Mouse (Mus musculus): ENCODE results near the gene Gm8909. TPM values are rescaled to one million over a fixed set of nuclear protein-coding genes. Genes with fewer than 3 reads are reported as not detected.
"Not testable (repeated sequence)": the region's sequence is repeated elsewhere in the genome, so short reads cannot be mapped to it uniquely, and the experiment has no call there.

The Gm8909 gene
- total RNA-seq (2017), result 3.5 TPM in 1 of 3 replicates, not detected in the others

DNA sequence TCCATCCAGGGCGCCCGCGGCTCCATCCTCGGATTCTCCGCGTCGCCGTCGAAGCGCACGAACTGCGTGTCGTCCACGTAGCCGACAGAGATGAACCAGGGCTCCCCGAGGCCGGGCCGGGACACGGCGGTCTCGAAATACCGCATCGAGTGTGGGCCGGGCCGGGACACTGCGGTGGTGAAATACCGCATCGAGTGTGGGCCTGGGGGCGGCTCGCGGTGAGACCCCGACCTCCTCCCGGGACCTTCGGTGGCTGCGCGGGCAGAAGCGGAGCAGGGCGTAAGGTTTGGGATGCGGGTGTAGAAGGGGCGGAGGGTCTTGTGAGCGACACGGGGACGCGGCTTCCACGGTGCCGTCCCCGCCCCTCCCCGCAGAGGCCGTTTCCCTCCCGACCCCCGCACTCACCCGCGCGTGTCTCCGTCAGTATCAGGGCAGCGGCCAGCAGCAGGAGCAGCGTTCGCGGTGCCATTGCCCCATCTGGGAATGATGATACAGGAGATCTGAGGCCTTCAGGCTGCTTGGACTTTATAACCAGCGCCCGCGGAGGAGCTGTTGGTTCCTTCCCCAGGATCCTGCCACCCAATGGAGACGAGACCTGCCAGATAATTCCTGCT, at the start of gene Gm8909:
Gm8909 (minus strand) TSS at position 499 of the 614 bp plus-strand sequence.
- no peak for ATAC-seq (replicated peaks; ENCODE audit: insufficient number of reproducible peaks, low FRiP score, low TSS enrichment, poor library complexity, severe bottlenecking)

GRCm38 (mm10) chr17:36215586-36215985, 47.2 kb upstream of the Gm8909 start:
- no peak for ATAC-seq (replicated peaks; ENCODE audit: insufficient number of reproducible peaks, low FRiP score, low TSS enrichment, poor library complexity, severe bottlenecking)

- ATAC-seq (replicated peaks; ENCODE audit: insufficient number of reproducible peaks, low FRiP score, low TSS enrichment, poor library complexity, severe bottlenecking), result no peak
These were observed 38.5 kb upstream of the Gm8909 start for GRCm38 (mm10) chr17:36206846-36207245.

- ATAC-seq (replicated peaks; ENCODE audit: insufficient number of reproducible peaks, low FRiP score, low TSS enrichment, poor library complexity, severe bottlenecking), result no peak
These were observed 37.5 kb upstream of the Gm8909 start for GRCm38 (mm10) chr17:36205862-36206261.

GRCm38 (mm10) chr17:36205456-36205855, 37.1 kb upstream of the Gm8909 start:
- ATAC-seq (replicated peaks; ENCODE audit: insufficient number of reproducible peaks, low FRiP score, low TSS enrichment, poor library complexity, severe bottlenecking), result peak; percentile 78

DNA sequence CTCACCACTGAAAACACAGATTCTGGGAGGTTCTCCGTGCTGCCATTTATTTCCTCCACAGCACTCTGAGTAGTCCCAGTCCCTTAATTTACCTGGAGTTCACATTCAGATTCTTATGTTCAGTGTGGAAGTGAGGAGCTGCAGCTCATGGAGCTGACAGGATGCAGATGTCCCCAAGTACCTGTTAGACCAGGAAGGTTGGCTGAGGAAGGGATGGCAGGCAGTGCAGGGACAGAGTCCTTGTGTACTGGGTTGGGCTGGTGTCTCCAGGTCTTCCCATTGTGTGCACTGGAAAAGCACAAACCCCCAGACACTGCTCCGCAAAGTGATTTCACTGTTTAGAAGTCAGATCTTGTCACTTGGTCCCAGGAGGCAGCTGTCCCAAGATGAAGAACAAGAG, 33.5 kb upstream of the Gm8909 start:
- no peak for ATAC-seq (replicated peaks; ENCODE audit: insufficient number of reproducible peaks, low FRiP score, low TSS enrichment, poor library complexity, severe bottlenecking)

- ATAC-seq (replicated peaks; ENCODE audit: insufficient number of reproducible peaks, low FRiP score, low TSS enrichment, poor library complexity, severe bottlenecking), result no peak
These were observed 30.0 kb upstream of the Gm8909 start for GRCm38 (mm10) chr17:36198317-36198716.

GRCm38 (mm10) chr17:36194471-36194870, 26.1 kb upstream of the Gm8909 start:
- no peak for ATAC-seq (replicated peaks; ENCODE audit: insufficient number of reproducible peaks, low FRiP score, low TSS enrichment, poor library complexity, severe bottlenecking)

- peak; percentile 59 for ATAC-seq (replicated peaks; ENCODE audit: insufficient number of reproducible peaks, low FRiP score, low TSS enrichment, poor library complexity, severe bottlenecking)
These were observed 25.3 kb upstream of the Gm8909 start for GRCm38 (mm10) chr17:36193546-36194141.

DNA sequence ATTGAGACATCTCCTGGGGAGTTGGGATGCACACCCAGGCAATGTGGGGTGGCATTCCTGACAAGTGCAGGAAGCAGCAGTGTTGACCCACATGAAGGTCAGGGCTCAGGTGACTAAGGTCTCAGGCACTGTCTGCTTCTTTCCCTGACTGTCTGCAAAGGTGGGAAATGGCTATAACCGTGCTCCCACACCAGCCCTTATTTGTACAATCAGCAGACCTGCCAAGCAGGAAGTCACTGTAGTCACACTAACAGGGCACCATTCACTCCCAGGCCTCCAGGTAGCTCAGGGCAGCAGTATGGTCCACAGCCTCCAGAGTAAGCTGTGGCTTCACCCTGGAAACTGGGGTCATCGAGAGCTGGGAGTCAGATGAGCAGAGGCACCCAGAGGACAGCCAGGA, 24.0 kb upstream of the Gm8909 start:
- no peak for ATAC-seq (replicated peaks; ENCODE audit: insufficient number of reproducible peaks, low FRiP score, low TSS enrichment, poor library complexity, severe bottlenecking)

- no peak for ATAC-seq (replicated peaks; ENCODE audit: insufficient number of reproducible peaks, low FRiP score, low TSS enrichment, poor library complexity, severe bottlenecking)
These were observed 21.8 kb upstream of the Gm8909 start, which contains the start of gene H2-T3 for GRCm38 (mm10) chr17:36190169-36190507. TSS of gene H2-T3 (minus strand) at chr17:36190287.

DNA sequence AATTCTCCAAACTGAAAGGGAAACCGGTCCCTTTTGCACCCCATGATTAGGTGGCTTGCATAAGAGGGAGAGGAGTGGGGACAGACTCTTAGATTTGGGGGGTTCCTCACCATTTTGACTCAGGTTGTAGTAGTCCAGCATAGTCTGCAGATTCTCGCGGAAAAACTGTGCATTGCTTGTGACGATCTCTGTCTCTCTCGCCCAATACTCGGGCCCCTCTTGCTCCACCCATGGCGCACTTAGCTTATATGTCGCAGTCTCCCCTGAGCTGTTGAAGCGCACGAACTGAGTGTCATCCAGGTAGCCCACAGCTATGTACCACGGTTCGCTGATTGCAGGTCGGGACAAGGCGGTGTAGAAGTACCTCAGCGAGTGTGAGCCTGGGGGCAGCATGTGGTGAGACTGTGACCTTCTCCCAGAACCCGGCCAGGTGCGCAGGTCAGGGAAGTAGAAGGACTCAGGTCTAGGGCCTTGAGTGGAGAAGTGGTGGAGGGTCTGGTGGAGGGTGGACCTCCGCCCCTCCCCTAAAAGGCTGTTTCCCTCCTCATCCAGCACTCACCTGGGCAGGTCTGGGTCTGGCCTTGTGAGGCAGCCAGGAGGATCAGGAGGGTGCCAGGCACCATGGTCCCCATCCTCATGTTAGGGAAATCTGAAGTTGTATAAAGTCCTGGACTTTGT, 21.3 kb upstream of the Gm8909 start:
- ATAC-seq (replicated peaks; ENCODE audit: insufficient number of reproducible peaks, low FRiP score, low TSS enrichment, poor library complexity, severe bottlenecking), result no peak

GRCm38 (mm10) chr17:36187540-36187939, 19.2 kb upstream of the Gm8909 start:
- peak; percentile 84 for ATAC-seq (replicated peaks; ENCODE audit: insufficient number of reproducible peaks, low FRiP score, low TSS enrichment, poor library complexity, severe bottlenecking)

DNA sequence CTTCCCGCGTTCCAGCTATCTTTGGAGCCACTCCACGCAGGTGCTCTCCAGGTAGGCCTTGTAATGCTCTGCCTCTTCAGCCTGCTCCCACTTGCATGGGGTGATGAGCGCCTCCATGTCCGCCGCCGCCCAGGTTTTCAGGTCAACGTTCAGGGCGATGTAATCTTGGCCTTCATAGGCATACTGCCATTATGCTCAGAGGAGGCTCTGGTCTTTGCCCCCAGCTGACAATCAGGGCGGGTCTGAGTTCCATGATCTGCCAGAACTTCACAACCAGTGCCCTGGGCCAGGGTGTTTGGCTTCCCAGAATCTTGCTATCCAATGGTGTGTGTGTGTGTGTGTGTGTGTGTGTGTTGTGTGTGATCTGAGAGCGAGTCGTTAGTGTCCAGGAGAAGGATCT, 13.9 kb upstream of the Gm8909 start:
- no peak for ATAC-seq (replicated peaks; ENCODE audit: insufficient number of reproducible peaks, low FRiP score, low TSS enrichment, poor library complexity, severe bottlenecking)

DNA sequence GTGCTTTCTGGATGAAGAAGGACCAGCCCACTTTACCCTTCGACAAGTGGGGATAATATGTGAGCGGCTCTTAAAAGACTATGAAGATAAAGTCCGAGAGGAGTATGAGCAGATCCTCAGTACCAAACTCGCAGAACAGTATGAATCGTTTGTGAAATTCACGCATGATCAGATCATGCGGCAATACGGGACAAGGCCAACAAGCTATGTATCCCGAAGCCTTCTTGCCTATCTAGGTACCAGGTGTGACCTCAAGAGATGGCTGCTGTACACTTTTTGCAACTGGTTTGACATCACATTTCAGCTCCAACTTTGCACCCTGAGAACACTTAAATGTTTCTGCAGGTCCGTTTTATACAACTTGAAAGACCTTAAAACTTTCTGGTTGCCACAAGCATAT, 11.1 kb upstream of the Gm8909 start:
- not testable (repeated sequence) for ATAC-seq (replicated peaks; ENCODE audit: insufficient number of reproducible peaks, low FRiP score, low TSS enrichment, poor library complexity, severe bottlenecking)

- not testable (repeated sequence) for ATAC-seq (replicated peaks; ENCODE audit: insufficient number of reproducible peaks, low FRiP score, low TSS enrichment, poor library complexity, severe bottlenecking)
These were observed 10.6 kb upstream of the Gm8909 start for GRCm38 (mm10) chr17:36178938-36179337.

- not testable (repeated sequence) for ATAC-seq (replicated peaks; ENCODE audit: insufficient number of reproducible peaks, low FRiP score, low TSS enrichment, poor library complexity, severe bottlenecking)
These were observed 7.8 kb upstream of the Gm8909 start for GRCm38 (mm10) chr17:36176132-36176531.

GRCm38 (mm10) chr17:36170287-36170814, 2.0 kb upstream of the Gm8909 start:
- no peak for ATAC-seq (replicated peaks; ENCODE audit: insufficient number of reproducible peaks, low FRiP score, low TSS enrichment, poor library complexity, severe bottlenecking)

DNA sequence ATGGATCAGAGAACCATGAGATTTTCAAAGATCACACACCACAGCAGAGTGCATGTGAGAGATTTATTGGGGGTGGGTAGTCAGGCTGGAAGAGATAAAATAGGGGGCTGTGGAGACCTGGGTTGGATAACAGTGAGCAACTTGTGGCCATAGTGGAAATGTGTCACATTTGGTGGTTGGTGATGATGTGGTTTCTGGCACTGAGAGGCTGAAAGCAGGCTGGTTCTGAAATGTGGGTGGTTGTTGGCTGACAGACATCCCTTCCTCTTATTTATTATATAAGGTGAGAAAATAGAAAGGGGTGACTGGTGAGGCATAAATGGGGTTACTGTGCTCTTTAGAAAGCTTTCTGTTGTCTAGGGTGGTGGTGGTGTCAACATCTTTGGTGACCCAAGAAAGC, 1.4 kb upstream of the Gm8909 start:
- ATAC-seq (replicated peaks; ENCODE audit: insufficient number of reproducible peaks, low FRiP score, low TSS enrichment, poor library complexity, severe bottlenecking), result no peak

- ATAC-seq (replicated peaks; ENCODE audit: insufficient number of reproducible peaks, low FRiP score, low TSS enrichment, poor library complexity, severe bottlenecking), result not testable (repeated sequence)
These were observed 757 bp upstream of the Gm8909 start for GRCm38 (mm10) chr17:36169094-36169493.
